Mouse (Mus musculus) neutrophil, adult 5-6 weeks (primary cell): Measurements from ENCODE around the gene Zkscan14. TPM values are rescaled to one million over a fixed set of nuclear protein-coding genes. Genes with fewer than 3 reads are reported as not detected.

Experiments used
- ATAC-seq: fragments of 151-379, 151-347 bp; 2 replicates; pipeline ENCODE4 v1.8.0; 2017; ENCODE audit warnings: mild to moderate bottlenecking, moderate TSS enrichment; ENCODE audit not compliant: insufficient number of reproducible peaks, poor library complexity, low FRiP score, severe bottlenecking; ENCODE audit errors: extremely low read depth
- total RNA-seq: library from RNA; stranded (forward); fragments of 200-1000 nt; gene quantifications from 2 replicates; pipeline ENCODE4 v1.2.3, GENCODE M21; 2017

The Zkscan14 gene
- total RNA-seq, 1 experiment from 2014 or later, result 39.6 TPM

- no peak for ATAC-seq
These were observed 3.4 kb upstream of the Zkscan14 start for GRCm38 (mm10) chr5:145205041-145205440.

GRCm38 (mm10) chr5:145203936-145204691, 2.4 kb upstream of the Zkscan14 start, which contains the start of gene Zkscan5:
TSS of gene Zkscan5 (plus strand) at chr5:145204562.
- peak; percentile 83 for ATAC-seq

- no peak for ATAC-seq
These were observed 778 bp upstream of the Zkscan14 start for GRCm38 (mm10) chr5:145202446-145202845.

GRCm38 (mm10) chr5:145200387-145200786, 1.3 kb downstream of the Zkscan14 start:
- no peak for ATAC-seq

- ATAC-seq, result no peak
These were observed 9.7 kb downstream of the Zkscan14 start, which contains the start of gene Atp5j2 for GRCm38 (mm10) chr5:145191962-145192361. TSS of gene Atp5j2 (minus strand) at chr5:145192062.

GRCm38 (mm10) chr5:145190875-145191798, 10.5 kb downstream of the Zkscan14 start:
- ATAC-seq, result peak; percentile 94

GRCm38 (mm10) chr5:145190373-145190772, 11.3 kb downstream of the Zkscan14 start:
- ATAC-seq, result no peak

GRCm38 (mm10) chr5:145189416-145189815, 12.3 kb downstream of the Zkscan14 start:
- no peak for ATAC-seq

- ATAC-seq, result no peak
These were observed 16.4 kb downstream of the Zkscan14 start for GRCm38 (mm10) chr5:145185244-145185643.

- ATAC-seq, result no peak
These were observed 23.1 kb downstream of the Zkscan14 start for GRCm38 (mm10) chr5:145178461-145178980.

- ATAC-seq, result no peak
These were observed 34.4 kb downstream of the Zkscan14 start for GRCm38 (mm10) chr5:145167306-145167661.

GRCm38 (mm10) chr5:145166536-145167305, 34.9 kb downstream of the Zkscan14 start, which contains the start of the genes Ptcd1 and Cpsf4:
TSS of gene Ptcd1 (minus strand) at chr5:145167108.
TSS of gene Cpsf4 (plus strand) at chr5:145167213.
- ATAC-seq, result peak; percentile 94

GRCm38 (mm10) chr5:145165184-145165583, 36.5 kb downstream of the Zkscan14 start:
- no peak for ATAC-seq

GRCm38 (mm10) chr5:145164710-145165109, 37.0 kb downstream of the Zkscan14 start:
- no peak for ATAC-seq

- ATAC-seq, result no peak
These were observed 40.3 kb downstream of the Zkscan14 start for GRCm38 (mm10) chr5:145161361-145161760.

- ATAC-seq, result no peak
These were observed 49.0 kb downstream of the Zkscan14 start for GRCm38 (mm10) chr5:145152690-145153089.

GRCm38 (mm10) chr5:145149294-145149693, 52.4 kb downstream of the Zkscan14 start:
- no peak for ATAC-seq

- ATAC-seq, result no peak
These were observed 53.9 kb downstream of the Zkscan14 start for GRCm38 (mm10) chr5:145147748-145148147.
